Mouse (Mus musculus) CD4-positive naive resting alpha-beta T cell, adult 57 days (primary cell): ENCODE data around the gene Vps11. TPM values are rescaled to one million over a fixed set of nuclear protein-coding genes. Genes with fewer than 3 reads are reported as not detected.

Source experiments
- total RNA-seq: library from RNA; stranded (reverse); gene quantifications from one replicate; pipeline ENCODE4 v1.2.4, GENCODE M21; 2023

Gene Vps11
- total RNA-seq, result 56.4 TPM

DNA sequence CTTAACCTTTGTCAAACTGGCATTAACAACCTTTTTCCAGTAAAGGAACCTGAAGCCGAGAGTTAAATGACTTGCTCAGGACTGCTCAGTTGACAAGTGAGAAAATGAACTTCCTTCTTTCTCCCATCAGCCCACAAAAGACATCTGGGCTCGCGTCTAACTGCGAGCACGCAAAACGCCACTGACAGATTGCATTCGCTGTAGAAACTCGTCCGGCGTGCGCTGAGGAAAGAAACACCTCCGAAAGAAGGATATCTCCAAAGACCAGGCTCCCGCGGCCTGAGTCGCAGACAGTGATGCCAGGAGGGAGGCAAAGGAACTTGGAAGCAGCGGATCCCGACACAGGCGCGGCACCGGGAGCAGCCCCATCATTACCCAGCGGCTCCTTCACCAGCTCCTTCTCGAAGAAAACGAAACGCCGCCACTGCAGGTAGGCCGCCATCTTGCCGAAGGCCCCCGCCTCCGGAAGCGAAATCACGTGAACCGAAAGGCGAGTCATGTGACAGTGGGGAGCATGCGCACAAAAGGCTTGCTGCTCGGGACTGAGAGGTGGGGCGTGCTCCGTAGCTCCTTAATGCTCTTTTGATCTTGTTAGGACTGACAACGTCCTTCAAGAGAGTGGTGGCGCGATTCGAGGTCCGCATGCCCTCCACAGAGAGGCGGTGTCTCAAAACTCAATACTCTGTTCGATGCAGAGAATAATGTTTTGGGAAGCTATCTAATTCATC is at the start of gene Vps11:
TSS of gene Vps11 (minus strand) at position 481 of the 728 bp plus-strand sequence.

DNA sequence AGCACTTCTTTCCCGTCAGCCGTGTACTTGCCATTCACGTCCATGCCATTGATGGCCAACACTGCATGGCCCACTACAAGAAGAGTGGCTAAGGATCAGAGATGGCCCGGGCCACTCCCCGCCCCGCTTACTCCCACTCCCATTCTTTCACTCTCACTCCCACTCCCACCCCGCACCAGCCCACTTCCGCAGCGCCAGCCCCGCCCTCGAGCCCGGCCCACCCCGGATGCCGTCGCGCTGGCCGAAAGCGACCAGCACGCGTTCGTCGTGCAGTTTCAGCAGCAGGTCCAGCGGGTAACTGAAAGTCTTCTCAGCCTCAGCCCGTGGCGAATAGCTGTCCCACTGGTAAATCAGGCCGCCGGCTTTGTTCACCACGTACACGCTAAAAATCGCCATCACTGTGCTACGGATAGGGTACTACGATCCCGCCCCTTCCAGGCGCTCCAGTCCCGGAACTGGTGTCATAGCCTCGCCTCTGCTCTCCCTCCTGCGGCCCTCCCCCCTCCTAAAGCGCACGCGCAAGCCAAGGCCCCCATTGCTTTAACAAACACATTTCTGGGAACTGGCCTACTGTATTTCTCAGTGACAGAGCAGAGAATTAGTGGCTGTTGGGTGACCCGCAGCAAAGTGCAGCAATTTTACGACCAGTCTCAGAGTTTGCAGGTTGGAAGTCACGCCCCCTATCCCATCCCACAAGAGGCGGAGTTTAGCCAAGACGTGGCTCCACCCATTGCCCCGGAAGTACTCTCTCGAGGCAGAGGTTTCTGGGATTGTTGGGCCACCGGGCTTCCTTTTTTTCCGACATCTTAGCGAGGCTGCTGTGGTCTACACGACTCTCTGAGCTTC is 45.7 kb upstream of the Vps11 start, which contains the start of the genes Rps25 and Trappc4:
TSS of gene Rps25 (plus strand) at position 234 of the 846 bp plus-strand sequence.
TSS of gene Trappc4 (minus strand) at position 695 of the 846 bp plus-strand sequence.

DNA sequence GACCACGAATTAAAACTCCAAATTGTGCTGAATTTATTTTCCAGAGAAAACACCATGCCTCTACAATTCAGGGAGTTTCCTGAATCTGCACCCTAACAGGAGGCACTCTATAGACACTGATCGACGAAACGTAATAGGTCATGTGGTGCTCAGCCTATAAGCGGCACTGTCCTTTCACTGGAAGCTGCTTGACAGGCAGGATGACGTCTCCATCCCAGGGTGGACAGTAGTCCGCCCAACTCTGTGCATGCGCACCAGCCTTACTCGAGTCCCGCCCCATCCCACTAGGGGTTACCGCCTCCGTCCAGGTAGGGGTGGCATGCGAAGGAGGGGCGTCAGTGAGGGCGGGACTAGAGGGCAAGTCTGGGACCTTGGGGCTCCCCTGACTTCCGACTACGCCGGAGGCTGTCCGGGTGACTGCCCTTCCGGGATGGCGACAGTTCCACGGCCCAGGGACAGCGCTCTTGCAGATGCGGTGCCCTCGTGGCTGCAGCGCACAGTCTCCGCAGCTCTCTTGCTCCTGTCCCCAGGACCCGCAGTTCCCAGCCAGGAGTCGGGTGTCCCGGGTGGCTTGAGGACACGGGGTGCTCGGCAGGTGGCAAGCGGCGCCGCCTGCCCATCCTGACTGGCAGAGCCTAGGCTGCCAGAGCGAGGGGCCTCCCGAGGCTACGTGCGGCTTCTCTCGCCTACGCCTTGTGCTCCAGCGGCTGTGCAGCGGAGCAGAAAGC is 35.4 kb upstream of the Vps11 start, which contains the start of gene Slc37a4:
TSS of gene Slc37a4 (plus strand) at position 169 of the 728 bp plus-strand sequence.

DNA sequence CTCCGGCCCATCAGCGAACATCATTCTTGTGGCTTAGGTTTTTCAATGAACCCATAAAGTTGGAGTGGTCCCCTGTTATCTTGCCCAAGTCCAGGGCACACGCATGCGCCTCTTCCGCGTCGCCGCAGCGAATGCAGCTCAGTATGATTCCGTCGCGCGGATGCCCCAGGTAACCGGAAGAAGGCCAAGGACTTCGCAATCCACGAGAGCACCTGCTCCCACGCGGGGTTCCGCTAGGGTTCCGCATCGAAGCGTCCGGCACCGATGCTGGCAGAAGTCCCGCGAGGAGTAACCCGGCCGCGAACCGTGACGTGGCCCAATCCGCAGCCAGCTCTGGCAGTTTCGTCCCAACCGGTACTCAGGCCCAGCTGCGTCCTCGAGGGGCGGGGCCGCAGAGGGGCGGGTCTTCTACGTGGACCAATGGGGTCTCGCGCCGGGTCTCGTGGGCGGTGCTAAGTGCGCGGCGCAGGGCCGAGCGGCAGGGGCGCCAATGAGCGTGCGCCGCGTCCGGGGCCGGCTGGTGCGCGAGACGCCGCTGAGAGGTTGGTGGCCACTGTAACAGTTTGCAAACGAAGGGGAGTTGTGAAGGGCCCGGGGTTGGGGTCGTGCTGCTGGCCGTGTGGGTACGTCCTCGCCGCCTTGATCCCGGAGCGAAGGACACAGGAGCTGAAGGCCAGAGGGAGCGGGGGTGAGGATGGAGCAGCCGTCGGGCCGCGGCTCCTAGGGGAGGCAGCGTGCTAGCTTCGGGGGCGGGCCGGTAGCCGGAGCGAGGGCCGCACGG is 17.8 kb upstream of the Vps11 start, which contains the start of gene Hyou1:
TSS of gene Hyou1 (plus strand) at position 437 of the 781 bp plus-strand sequence.

DNA sequence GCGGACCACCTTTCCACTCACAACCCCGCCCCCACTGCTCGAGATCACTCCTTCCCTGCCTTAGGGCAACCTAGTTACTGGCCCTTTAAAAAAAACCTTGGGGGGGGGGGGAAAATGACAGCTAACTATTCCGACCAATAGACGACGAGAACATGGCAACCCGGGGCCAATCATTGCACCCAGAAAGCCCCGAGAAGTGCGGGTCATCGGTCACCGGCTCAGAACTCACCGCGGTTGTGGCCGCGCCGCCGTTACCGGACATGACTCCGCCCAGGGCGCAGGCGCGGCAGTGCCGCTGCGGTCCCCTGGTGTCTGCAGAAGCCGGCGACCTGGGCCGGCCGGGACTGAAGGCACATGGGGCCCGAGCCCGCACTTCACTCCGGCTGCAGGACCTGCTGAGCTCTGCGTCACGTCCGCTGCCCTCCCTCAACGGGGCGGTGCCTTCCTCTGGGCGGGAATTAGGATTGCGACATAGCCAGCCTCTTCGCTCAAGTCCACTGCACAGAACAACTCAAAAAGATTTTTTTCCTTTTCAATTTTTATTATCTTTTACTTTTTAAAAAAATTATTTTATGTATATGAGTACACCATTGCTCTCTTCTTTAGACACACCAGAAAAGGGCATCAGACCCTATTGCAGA is 17.6 kb downstream of the Vps11 start, which contains the start of gene Hmbs:
TSS of gene Hmbs (minus strand) at position 448 of the 641 bp plus-strand sequence.

DNA sequence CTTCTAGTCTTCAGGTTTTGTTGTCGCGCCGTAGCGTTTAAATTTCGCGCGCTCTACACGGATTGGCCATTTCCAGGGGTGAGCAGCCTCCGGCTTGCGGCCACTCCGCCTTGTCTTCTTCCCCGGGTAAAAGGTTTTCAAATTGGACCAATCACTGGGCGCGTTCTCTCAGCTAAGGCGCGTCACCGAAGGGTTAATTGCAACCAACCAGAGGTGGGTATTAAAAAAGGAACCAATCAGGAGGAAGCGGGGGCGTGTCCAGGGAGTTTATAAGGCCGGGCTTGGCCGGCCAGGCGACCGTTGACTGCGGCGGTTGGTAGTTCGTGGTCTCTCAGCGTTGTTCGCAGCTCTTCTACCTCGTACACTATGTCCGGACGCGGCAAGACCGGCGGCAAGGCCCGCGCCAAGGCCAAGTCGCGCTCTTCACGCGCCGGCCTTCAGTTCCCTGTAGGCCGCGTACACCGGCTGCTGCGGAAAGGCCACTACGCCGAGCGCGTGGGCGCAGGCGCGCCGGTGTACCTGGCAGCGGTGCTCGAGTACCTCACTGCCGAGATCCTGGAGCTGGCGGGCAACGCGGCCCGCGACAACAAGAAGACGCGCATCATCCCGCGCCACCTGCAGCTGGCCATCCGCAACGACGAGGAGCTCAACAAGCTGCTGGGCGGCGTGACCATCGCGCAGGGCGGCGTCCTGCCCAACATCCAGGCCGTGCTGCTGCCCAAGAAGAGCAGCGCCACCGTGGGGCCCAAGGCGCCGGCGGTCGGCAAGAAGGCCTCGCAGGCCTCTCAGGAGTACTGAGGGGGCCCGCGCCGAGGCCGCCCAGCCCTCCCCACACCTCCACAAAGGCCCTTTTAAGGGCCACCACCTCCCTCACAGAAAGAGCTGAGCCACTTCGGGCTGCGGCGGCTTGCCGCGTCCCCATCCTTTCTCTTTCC is 26.8 kb downstream of the Vps11 start, which contains the start of gene H2afx:
TSS of gene H2afx (plus strand) at position 299 of the 935 bp plus-strand sequence.

DNA sequence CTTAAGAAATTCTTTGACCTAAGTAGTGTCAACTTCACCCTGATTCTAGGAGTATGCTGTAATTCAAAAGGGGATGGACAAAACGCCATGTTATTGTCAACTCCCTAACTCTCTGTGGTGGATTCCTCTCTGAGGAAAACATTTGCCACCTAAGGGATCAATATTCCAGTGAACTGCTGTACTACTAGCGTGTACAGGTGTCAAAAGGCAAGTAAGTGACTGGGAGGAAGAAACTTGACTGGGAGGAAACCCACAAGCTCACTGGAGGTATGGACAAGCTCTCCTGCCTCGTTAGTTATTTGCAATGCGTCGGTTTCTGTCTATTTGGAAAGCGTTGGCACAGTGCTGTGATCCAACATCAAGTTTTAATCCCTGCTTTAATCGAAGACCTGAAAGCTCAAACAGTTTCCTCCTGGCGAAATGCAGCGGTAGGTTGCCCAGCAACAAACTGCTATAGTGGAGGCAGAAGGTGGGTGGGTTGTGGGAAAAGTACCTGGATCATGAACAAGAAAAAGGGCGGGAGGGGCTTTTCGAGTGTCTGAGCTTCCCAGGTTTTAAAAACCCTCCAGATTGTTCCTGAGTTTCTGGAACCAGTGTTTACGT is 35.6 kb downstream of the Vps11 start, which contains the start of gene Dpagt1:
TSS of gene Dpagt1 (plus strand) at position 252 of the 603 bp plus-strand sequence.

DNA sequence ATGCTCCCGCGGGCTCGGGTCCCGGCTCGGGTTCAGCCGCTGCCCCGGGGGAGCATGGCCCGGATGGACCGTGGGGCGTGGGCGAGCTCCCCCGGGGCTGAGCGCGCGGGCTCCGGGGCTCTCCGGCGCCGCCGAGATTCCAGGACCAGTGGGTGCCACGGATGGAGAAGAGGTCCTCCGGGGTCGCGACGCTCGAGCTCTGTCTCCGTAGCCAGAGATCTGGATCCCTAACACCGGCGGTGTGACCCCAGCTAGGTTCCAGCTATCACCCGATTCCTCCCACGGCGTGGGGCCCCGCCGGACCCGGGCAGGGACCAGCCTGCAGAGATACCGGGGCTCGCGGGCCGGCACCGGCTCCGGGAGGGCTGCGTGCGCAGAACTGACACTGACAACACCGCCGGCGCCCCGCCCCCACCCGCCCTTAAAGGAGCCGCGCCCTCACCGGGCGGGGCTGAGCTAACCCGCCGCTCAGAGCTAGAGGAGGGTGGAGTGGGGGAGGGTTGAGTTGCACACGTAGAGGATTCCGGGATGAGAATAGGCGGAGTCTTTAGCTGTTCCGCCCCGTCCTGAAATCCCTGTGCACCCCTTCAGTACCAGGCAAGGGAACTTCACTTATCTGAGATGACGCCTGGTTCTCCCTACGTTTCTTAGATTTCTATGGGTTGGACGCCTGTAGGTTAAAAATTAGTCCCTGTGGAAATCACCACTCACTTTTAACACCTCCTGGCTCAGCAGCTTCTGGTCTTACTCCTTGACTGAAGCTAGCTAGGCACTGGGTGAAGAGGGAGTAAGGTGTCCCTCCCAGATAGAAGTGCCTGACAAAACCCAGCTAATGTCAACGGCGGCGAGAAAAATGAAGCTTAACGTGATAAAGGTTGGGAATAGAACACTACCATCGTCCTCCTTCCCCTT is 41.3 kb downstream of the Vps11 start, which contains the start of gene C2cd2l:
TSS of gene C2cd2l (minus strand) at position 399 of the 912 bp plus-strand sequence.

DNA sequence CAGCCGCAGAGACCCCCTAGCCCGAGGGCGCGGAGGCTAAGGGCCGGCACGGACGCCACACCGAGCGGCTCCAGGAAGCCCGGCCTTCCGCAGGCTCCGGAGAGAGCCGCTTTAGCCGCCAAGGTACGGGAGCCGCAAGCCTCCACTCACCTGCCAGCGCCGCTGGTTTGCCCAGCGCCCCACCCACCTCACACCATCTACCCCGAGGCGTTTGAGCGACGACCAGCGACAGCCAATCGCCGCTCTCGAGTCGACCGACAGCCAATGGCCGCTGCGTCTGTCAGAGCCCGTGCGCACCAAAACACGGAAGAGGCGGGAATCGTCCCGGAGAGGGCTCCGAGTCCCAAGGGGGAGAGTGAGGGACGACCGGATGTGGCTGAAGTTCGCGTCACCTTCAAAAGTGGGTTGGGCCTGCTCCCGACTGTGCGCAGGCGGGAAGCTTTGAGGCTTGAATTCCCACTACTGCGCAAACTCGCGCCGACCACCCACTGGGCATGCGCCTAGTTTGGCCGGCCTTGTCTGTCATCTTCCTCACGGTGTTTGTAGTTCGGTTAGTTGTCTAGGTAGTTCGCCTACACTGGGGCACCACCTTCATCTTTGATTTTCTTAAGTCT is 55.9 kb downstream of the Vps11 start, which contains the start of gene Hinfp:
TSS of gene Hinfp (minus strand) at position 206 of the 614 bp plus-strand sequence.

Other genes with a start within 250 kb of the Vps11 start
- gene Gm49380, start 248.2 kb downstream of the Vps11 start, total RNA-seq, result 0.89 TPM
- gene Rnf26, start 248.2 kb downstream of the Vps11 start, total RNA-seq, result 21.7 TPM
- 3.5 TPM for gene Mcam, start 227.2 kb downstream of the Vps11 start, total RNA-seq
- gene Cbl, start 127.6 kb downstream of the Vps11 start, total RNA-seq, result 176 TPM
- not detected for gene Ccdc153, start 121.0 kb downstream of the Vps11 start, total RNA-seq
- not detected for gene Pdzd3, start 110.2 kb downstream of the Vps11 start, total RNA-seq
- gene Nlrx1, start 93.1 kb downstream of the Vps11 start, total RNA-seq, result 5.8 TPM
- gene Abcg4, start 73.1 kb downstream of the Vps11 start, total RNA-seq, result 0.53 TPM
- 44.8 TPM for gene Hinfp, start 56.0 kb downstream of the Vps11 start, total RNA-seq
- 25.9 TPM for gene C2cd2l, start 41.4 kb downstream of the Vps11 start, total RNA-seq
- gene Dpagt1, start 35.7 kb downstream of the Vps11 start, total RNA-seq, result 7.2 TPM
- 44.3 TPM for gene H2afx, start 27.0 kb downstream of the Vps11 start, total RNA-seq
- gene Hmbs, start 17.4 kb downstream of the Vps11 start, total RNA-seq, result 11.2 TPM
- gene Hyou1, start 17.8 kb upstream of the Vps11 start, total RNA-seq, result 64.4 TPM
- 16.9 TPM for gene Slc37a4, start 35.2 kb upstream of the Vps11 start, total RNA-seq
- 2,873 TPM for gene Rps25, start 45.5 kb upstream of the Vps11 start, total RNA-seq
- 41.6 TPM for gene Trappc4, start 45.9 kb upstream of the Vps11 start, total RNA-seq
- gene Ccdc84, start 56.9 kb upstream of the Vps11 start, total RNA-seq, result 44.1 TPM
- gene Foxr1, start 79.5 kb upstream of the Vps11 start, total RNA-seq, result not detected
- not detected for gene Upk2, start 93.3 kb upstream of the Vps11 start, total RNA-seq
- gene Bcl9l, start 121.2 kb upstream of the Vps11 start, total RNA-seq, result 176 TPM
- 15.1 TPM for gene Cxcr5, start 200.2 kb upstream of the Vps11 start, total RNA-seq
- 223 TPM for gene Ddx6, start 243.2 kb upstream of the Vps11 start, total RNA-seq